Mouse (Mus musculus) MEL (cell line): ENCODE data around the gene Podnl1. TPM values are rescaled to one million over a fixed set of nuclear protein-coding genes. Genes with fewer than 3 reads are reported as not detected.

Experiments used
- DNase-seq: peaks from one replicate; pipeline ENCODE4 v3.0.0; 2011; ENCODE audit warnings: low read depth, low spot score
- H3K27ac ChIP-seq: 2 replicates; pipeline ENCODE4 v1.5.1; 2012; ENCODE audit warnings: low read depth, mild to moderate bottlenecking, control low read depth, low read length, moderate library complexity; ENCODE audit not compliant: control insufficient read depth
- H3K27me3 ChIP-seq, 2 experiments: fragments of 150-350 bp in 1 of 2; sonication (generic) in 1 of 2; 2 replicates each; pipeline ENCODE4 v1.6.1; 2012; ENCODE audit warnings: low read length in 2 of 2, mild to moderate bottlenecking in 2 of 2, improper control_type of control experiment in 1 of 2, moderate library complexity in 1 of 2; ENCODE audit not compliant: insufficient read depth in 2 of 2, control insufficient read depth in 1 of 2
- H3K36me3 ChIP-seq, 2 experiments: 2 replicates each; pipeline ENCODE4 v1.6.1; 2012 to 2014; ENCODE audit warnings: low read length in 2 of 2, improper control_type of control experiment in 1 of 2, inconsistent platforms in 1 of 2, mild to moderate bottlenecking in 1 of 2; ENCODE audit not compliant: insufficient read depth in 2 of 2, control insufficient read depth in 1 of 2
- H3K4me1 ChIP-seq, 2 experiments: fragments of 150-350 bp in 1 of 2; sonication (generic) in 1 of 2; 2 replicates each; pipeline ENCODE4 v1.6.1; 2012; ENCODE audit warnings: low read length in 2 of 2, improper control_type of control experiment in 1 of 2, mild to moderate bottlenecking in 1 of 2; ENCODE audit not compliant: insufficient read depth in 2 of 2, control insufficient read depth in 1 of 2
- H3K4me3 ChIP-seq, 2 experiments: fragments of 150-350 bp in 1 of 2; sonication (generic) in 1 of 2; 2 replicates each; pipeline ENCODE4 v1.5.1; 2012; ENCODE audit warnings: low read depth in 2 of 2, low read length in 2 of 2, mild to moderate bottlenecking in 2 of 2, moderate library complexity in 2 of 2, control low read depth in 1 of 2, improper control_type of control experiment in 1 of 2; ENCODE audit not compliant: control insufficient read depth in 1 of 2, insufficient read depth in 1 of 2
- H3K79me2 ChIP-seq: 2 replicates; pipeline ENCODE4 v1.6.1; 2012; ENCODE audit warnings: mild to moderate bottlenecking, low read length, moderate library complexity; ENCODE audit not compliant: control insufficient read depth, poor library complexity, insufficient read depth
- H3K9ac ChIP-seq: 2 replicates; pipeline ENCODE4 v1.6.1; 2012; ENCODE audit warnings: low read depth, mild to moderate bottlenecking, control low read depth, low read length, moderate library complexity; ENCODE audit not compliant: control insufficient read depth, poor library complexity, severe bottlenecking
- H3K9me3 ChIP-seq: fragments of 150-350 bp; sonication (generic); replicated peaks from 2 replicates; pipeline ENCODE4 v1.6.1; 2012; ENCODE audit warnings: mild to moderate bottlenecking, low read length, improper control_type of control experiment, moderate library complexity; ENCODE audit not compliant: insufficient read depth
- MAFK ChIP-seq: IDR thresholded peaks from 2 replicates; pipeline ENCODE4 v1.6.1; 2011; ENCODE audit warnings: low read depth, mild to moderate bottlenecking, low read length, improper control_type of control experiment, borderline replicate concordance
- MAZ ChIP-seq: IDR thresholded peaks from 2 replicates; pipeline ENCODE4 v1.6.1; 2012; ENCODE audit warnings: low read depth, mild to moderate bottlenecking, inconsistent platforms, low read length, improper control_type of control experiment
- MXI1 ChIP-seq: IDR thresholded peaks from 2 replicates; pipeline ENCODE4 v1.6.1; 2011; ENCODE audit warnings: mild to moderate bottlenecking, low read depth, low read length, improper control_type of control experiment
- MYB ChIP-seq: IDR thresholded peaks from 2 replicates; pipeline ENCODE4 v1.6.1; 2011; ENCODE audit warnings: mild to moderate bottlenecking, low read depth, low read length, improper control_type of control experiment
- NELFE ChIP-seq: IDR thresholded peaks from 2 replicates; pipeline ENCODE4 v1.6.1; 2011; ENCODE audit warnings: low read depth, low read length, improper control_type of control experiment
- SIN3A ChIP-seq: IDR thresholded peaks from 2 replicates; pipeline ENCODE4 v1.6.1; 2012; ENCODE audit warnings: low read length, improper control_type of control experiment, inconsistent platforms
- TBP ChIP-seq: IDR thresholded peaks from 2 replicates; pipeline ENCODE4 v1.8.0; 2011; ENCODE audit warnings: low read depth, low read length, improper control_type of control experiment
- ZC3H11A ChIP-seq: IDR thresholded peaks from 2 replicates; pipeline ENCODE4 v1.6.1; 2012; ENCODE audit warnings: low read depth, mild to moderate bottlenecking, inconsistent platforms, low read length, improper control_type of control experiment
- ZNF384 ChIP-seq: IDR thresholded peaks from 2 replicates; pipeline ENCODE4 v1.6.1; 2012; ENCODE audit warnings: low read depth, mild to moderate bottlenecking, inconsistent platforms, low read length, improper control_type of control experiment
- polyA plus RNA-seq, 2 experiments: library from polyadenylated mRNA; stranded (reverse) in 1 of 2; unstranded in 1 of 2; fragments of >175 nt in 1 of 2; fragments of >200 nt in 1 of 2; gene quantifications; 2 replicates each; pipeline versions ENCODE4 v1.2.1 to v1.2.4; 2012; ENCODE audit warnings: low replicate concordance in 2 of 2, low read depth in 1 of 2; ENCODE audit not compliant: insufficient read length in 2 of 2, insufficient read depth in 1 of 2, missing spikeins in 1 of 2
- total RNA-seq: library from RNA; depleted of rRNA; stranded (reverse); fragments of 300-350 nt; gene quantifications from 2 replicates; pipeline ENCODE4 v1.2.3, GENCODE M21; 2012

Gene Podnl1
- total and polyA plus RNA-seq, 3 experiments = 0.04 to 0.08 TPM; not detected in 1

DNA sequence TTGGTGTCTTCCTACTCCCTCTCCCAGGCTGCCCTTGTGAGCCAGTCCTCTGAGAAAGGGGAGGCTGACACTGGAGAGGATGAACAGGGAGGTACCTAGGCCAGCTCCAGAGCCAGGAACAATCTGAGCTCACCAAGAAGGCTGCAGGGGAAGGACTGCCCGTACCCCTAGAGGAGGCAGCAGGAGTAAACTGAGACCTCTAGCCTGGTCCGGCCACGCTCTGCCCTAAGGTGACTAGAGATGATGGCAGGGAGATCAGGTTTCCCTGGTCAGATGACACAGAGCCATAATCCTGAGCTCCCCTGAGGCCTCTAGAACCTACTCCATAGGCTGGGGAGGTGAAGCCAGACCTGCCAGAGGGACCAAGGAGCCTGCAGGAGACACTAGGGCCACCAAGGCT is 48.9 kb upstream of the Podnl1 start:
- H3K9ac ChIP-seq = no peak overlapping the region
- no peaks in the 10 kb centered on the region for H3K79me2 ChIP-seq
- DNase-seq = no peak
- H3K27ac ChIP-seq = no peak overlapping the region
- no peaks in the 10 kb centered on the region; a peak in 1 of 4 replicates for H3K4me1 ChIP-seq
- H3K27me3 ChIP-seq = no peaks in the 10 kb centered on the region
- TF ChIP-seq MXI1 (no peak), ZC3H11A (no peak), MAZ (no peak)
- TF ChIP-seq, all 39 proteins: peak for 0
- H3K9me3 ChIP-seq = no peaks in the 10 kb centered on the region
- no peak overlapping the region for H3K4me3 ChIP-seq
- H3K36me3 ChIP-seq = no peaks in the 10 kb centered on the region

DNA sequence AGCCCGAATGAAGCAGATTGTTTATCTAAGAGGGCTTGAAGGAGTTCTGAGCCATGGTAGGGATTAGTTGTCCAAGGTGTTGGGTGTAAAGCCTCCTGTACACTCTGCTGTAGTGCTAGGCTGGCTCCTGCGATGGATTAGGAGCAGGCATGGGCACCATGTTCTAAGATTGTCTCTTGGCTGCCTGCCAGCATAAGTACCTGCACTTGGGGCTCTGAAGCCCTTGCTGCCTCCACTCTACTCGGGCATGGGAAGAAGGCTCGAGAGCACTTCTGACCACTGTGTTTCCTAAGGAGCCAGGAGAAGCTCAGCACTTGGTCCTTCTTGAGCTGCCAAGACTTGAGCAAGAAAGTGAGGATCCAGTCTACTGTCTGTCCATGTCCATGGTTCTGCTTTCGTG is 46.6 kb upstream of the Podnl1 start:
- Histone ChIP-seq H3K4me1 (no peaks in the 10 kb centered on the region), H3K27me3 (no peaks in the 10 kb centered on the region), H3K79me2 (no peaks in the 10 kb centered on the region), H3K36me3 (no peaks in the 10 kb centered on the region), H3K9ac (no peak overlapping the region), H3K9me3 (no peaks in the 10 kb centered on the region), H3K4me3 (no peak overlapping the region), H3K27ac (no peak overlapping the region)
- no peak for DNase-seq
- TF ChIP-seq ZNF384 (no peak), TBP (no peak), MYB (no peak), MXI1 (no peak)

- Histone ChIP-seq H3K27ac (no peak overlapping the region), H3K36me3 (no peaks in the 10 kb centered on the region), H3K9ac (no peak overlapping the region), H3K4me1 (no peaks in the 10 kb centered on the region), H3K9me3 (no peaks in the 10 kb centered on the region), H3K4me3 (no peak overlapping the region), H3K27me3 (no peaks in the 10 kb centered on the region), H3K79me2 (no peaks in the 10 kb centered on the region)
- no peak for DNase-seq
- no peak for TF ChIP-seq NELFE
- no peak for TF ChIP-seq SIN3A
- no peak for TF ChIP-seq MAFK
These were observed 42.0 kb upstream of the Podnl1 start for GRCm38 (mm10) chr8:84083829-84084241.
